Mouse (Mus musculus) limb, embryonic 15.5 days (tissue): ENCODE measurements at regions not wholly inside any gene's neighbourhood (a gene's known extent, or its start where the extent isn't known, plus 50 kb on each side); places are given as distances from the start of the nearest gene placed in this dataset.

ENCODE experiments used
- ATAC-seq: fragments of 200-750 bp; cut with Nextera tagmentation; 2 replicates; pipeline ENCODE4 v1.8.0; 2017; ENCODE audit warnings: low read depth, moderate TSS enrichment; ENCODE audit not compliant: insufficient number of reproducible peaks, low FRiP score, low TSS enrichment
- H3K27ac ChIP-seq: fragments of 300-500 bp; sonication (generic); 2 replicates; pipeline ENCODE4 v1.5.1; 2015; ENCODE audit warnings: moderate library complexity, mild to moderate bottlenecking, inconsistent platforms
- H3K27me3 ChIP-seq: fragments of 300-500 bp; sonication (generic); 2 replicates; pipeline ENCODE4 v1.6.1; 2015; ENCODE audit warnings: inconsistent platforms
- H3K36me3 ChIP-seq: fragments of 300-500 bp; sonication (generic); 2 replicates; pipeline ENCODE4 v1.6.1; 2015; ENCODE audit warnings: inconsistent platforms
- H3K4me1 ChIP-seq: fragments of 300-500 bp; sonication (generic); 2 replicates; pipeline ENCODE4 v1.6.1; 2015; ENCODE audit warnings: inconsistent platforms
- H3K4me2 ChIP-seq: fragments of 300-500 bp; sonication (generic); 2 replicates; pipeline ENCODE4 v1.6.1; 2015; ENCODE audit warnings: mild to moderate bottlenecking, inconsistent platforms
- H3K4me3 ChIP-seq: fragments of 300-500 bp; sonication (generic); 2 replicates; pipeline ENCODE4 v1.5.1; 2015; ENCODE audit warnings: mild to moderate bottlenecking, inconsistent platforms
- H3K9ac ChIP-seq: fragments of 300-500 bp; sonication (generic); 2 replicates; pipeline ENCODE4 v1.6.1; 2015; ENCODE audit warnings: inconsistent platforms
- H3K9me3 ChIP-seq: fragments of 300-500 bp; sonication (generic); 2 replicates; pipeline ENCODE4 v1.6.1; 2016; ENCODE audit warnings: inconsistent platforms

- H3K4me2 ChIP-seq = no peak overlapping the region
- no peaks in the 10 kb centered on the region for H3K36me3 ChIP-seq
- H3K9ac ChIP-seq = no peak overlapping the region
- no peak overlapping the region for H3K4me3 ChIP-seq
- H3K4me1 ChIP-seq = no peaks in the 10 kb centered on the region
- H3K27ac ChIP-seq = no peak overlapping the region
- no peak for ATAC-seq
- no peaks in the 10 kb centered on the region for H3K27me3 ChIP-seq
- no peaks in the 10 kb centered on the region for H3K9me3 ChIP-seq
Observed at GRCm38 (mm10) chr2:146802973-146803372, 52.7 kb upstream of the Kiz start.
